Mouse (Mus musculus): ENCODE data around the gene Tyms.
"Not testable (repeated sequence)": the region's sequence is repeated elsewhere in the genome, so short reads cannot be mapped to it uniquely, and the experiment has no call there.

The Tyms gene

GRCm38 (mm10) chr5:30103340-30103739, 29.9 kb upstream of the Tyms start:
- no peak for DNase-seq (ENCODE audit: low read depth, low spot score)

DNA sequence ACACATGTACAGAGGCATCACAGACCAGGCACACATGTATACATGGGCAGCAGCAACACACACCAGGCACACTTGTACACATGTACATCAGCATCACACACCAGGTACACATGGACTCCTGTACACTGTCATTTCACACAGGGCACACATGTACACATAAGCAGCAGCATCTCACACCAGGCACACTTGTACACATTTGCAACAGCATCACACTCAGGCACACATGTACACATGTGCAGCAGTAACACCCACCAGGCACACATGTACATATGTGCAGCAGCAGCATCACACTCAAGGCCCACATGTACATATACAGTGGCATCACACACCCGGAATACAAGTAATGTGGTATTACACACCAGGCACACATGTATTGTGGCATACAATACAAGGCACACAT, 24.8 kb upstream of the Tyms start:
- DNase-seq (ENCODE audit: low read depth, low spot score) = no peak

DNA sequence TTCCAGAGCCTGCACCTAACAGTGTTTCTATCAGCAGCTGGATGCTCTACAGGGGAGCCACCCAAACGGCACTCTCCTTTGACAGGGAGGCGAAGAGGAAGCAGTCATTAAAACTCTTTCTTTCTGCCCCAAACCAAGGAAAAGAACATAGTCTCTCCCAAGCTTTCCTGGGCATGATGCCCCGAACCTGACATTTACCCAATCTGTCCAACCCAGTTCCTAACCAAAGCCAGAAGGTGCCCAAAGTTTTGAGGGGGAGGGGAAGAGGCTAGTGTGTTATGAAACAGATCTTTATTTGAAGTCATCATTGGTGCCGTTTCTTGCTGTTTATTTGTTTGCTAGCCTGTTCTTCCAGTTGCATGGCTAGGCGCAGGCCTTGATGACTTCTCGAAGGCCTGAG, 22.3 kb upstream of the Tyms start:
- no peak for DNase-seq (ENCODE audit: low read depth, low spot score)

GRCm38 (mm10) chr5:30094399-30094798, 21.0 kb upstream of the Tyms start:
- no peak for DNase-seq (ENCODE audit: low read depth, low spot score)

DNA sequence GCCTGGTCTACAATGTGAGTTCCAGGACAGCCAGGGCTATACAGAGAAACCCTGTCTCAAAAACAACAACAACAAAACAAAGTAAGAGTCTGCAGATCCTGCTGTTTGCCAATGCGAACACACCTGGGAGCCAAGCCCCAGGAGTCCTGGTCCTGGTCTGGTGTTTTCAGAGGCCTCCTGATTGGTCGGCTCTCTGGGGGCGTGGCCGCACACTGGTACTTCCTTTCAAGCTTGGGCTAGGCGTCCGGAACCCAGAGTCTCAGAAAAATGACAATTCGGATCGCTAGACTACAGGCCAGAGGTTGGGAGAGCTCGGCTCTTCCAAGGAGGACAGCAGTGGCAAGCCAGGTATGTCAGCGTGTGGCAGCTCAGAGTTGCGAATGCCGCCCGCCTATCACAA, 19.3 kb upstream of the Tyms start:
- no peak for DNase-seq (ENCODE audit: low read depth, low spot score)

DNA sequence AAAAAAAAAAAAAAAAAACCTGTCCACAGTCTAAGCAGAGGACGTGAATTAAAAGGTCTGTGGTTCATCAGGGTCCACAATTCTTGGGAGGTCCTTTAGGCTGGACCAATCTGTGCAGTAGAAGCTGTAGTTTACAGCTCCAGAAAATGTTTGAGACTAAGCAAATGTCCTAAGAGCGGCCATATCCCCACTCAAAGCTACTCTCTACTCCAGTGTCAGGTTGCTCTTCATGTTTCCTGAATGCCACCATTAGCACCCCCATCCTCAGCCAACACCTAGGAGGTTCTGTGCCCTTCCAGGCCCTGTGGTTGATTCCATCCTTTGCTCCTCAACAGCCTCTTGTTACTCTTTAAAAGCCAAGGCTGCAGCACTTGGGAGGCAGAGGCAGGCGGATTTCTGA, 1.0 kb downstream of the Tyms start:
- DNase-seq (ENCODE audit: low read depth, low spot score) = no peak

DNA sequence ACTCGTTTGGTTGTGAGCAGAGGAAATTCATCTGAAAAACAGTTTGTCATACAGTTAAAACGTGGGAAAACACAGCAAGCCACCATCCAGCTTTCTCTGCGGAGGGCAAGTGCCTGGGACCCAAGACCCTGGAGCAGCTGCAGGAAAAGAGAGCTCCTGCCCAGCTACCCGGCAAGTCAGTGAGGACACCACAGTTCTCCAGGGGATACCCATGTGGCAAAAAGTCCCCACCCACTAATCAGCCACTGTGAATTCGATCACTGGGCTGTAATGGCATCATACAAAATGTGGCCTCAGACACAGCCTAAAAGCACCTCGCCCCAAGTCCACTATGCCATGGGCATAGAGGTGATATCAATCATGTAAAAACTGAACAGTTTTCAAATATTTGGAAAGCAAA, 1.7 kb downstream of the Tyms start:
- no peak for DNase-seq (ENCODE audit: low read depth, low spot score)

DNA sequence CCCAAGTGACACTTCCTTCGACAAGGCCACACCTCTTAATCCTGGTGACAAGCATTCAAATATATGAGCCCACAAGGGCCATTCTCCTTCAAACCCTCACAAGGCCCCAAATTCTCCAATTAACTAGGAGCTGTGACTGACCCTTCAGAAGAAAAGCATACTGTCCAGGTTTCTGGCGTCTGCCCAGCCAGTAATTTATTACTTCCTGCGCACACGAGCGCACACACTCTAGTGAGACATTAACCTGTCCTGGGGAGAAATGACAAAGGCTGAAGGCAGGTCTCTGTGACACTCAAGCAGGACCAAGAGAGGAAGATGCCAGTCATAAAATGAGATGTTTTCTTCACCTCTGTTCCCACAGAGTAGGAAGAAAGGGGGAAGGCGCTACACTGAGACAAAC, 5.7 kb downstream of the Tyms start:
- no peak for DNase-seq (ENCODE audit: low read depth, low spot score)

GRCm38 (mm10) chr5:30059607-30060006, 13.8 kb downstream of the Tyms start:
- DNase-seq (ENCODE audit: low read depth, low spot score) = not testable (repeated sequence)

GRCm38 (mm10) chr5:30058216-30058731, 15.1 kb downstream of the Tyms start:
- DNase-seq (ENCODE audit: low read depth, low spot score) = no peak

DNA sequence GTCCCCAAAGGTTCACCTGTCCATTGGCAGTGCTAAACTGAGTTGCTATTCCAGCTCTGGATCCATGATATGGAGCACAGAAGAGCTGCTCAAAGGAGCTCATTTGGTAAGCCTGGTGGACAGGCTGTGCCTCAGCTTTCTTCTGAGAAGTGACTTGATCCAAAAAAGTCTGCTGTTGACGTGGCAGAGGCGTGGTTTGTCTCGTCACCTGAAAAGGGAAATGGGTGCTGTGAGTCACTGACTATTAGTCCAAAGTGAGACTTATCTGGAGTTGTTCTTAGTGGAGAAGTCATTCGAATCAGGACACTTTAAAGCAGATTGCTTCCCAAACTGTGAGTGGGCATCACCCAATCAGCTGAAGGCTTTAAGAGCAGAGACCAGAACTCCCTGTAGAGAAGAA, 33.6 kb downstream of the Tyms start:
- DNase-seq (ENCODE audit: low read depth, low spot score) = not testable (repeated sequence)

DNA sequence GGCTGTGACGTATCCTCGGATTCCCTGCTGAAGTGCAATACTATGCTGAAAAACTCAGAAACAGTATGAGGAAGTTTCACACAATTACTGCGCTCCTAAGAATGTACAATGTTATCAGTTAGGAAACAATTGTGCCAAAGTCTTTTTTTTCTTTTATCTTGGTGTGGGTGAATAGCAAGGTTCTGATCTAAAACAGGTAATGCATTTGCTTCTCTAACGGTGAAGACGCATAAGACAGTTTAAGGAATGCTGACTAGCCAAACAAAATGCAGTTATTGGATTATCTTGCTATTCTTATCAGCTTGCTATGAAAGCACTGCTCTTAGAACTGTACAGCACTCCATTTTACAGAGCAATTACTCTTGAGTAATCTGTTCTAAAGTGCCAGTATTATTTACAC, 34.1 kb downstream of the Tyms start:
- DNase-seq (ENCODE audit: low read depth, low spot score) = not testable (repeated sequence)

- DNase-seq (ENCODE audit: low read depth, low spot score) = not testable (repeated sequence)
Observed at GRCm38 (mm10) chr5:30037111-30037510, 36.3 kb downstream of the Tyms start.

DNA sequence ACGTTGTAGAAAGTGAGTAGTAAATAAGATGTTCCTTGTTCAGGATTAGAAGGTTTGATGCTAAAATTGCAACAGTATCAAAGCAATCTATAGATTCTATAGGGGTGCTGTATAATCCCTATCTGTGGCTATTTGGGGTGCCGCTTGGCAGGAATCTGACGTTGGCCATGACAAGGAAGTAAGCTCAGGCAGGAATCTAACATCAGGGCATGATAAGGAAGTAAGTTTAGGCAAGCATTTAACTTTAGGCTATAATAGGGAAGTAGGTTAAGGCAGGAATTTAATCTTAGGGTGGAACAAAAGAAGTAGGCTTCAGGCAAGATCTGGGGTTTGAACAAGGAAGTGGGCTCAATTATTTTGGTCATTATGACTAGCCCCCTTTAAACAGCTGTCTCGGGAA, 37.6 kb downstream of the Tyms start:
- DNase-seq (ENCODE audit: low read depth, low spot score) = not testable (repeated sequence)

- no peak for DNase-seq (ENCODE audit: low read depth, low spot score)
Observed at GRCm38 (mm10) chr5:30014580-30014979, 58.8 kb downstream of the Tyms start.

DNA sequence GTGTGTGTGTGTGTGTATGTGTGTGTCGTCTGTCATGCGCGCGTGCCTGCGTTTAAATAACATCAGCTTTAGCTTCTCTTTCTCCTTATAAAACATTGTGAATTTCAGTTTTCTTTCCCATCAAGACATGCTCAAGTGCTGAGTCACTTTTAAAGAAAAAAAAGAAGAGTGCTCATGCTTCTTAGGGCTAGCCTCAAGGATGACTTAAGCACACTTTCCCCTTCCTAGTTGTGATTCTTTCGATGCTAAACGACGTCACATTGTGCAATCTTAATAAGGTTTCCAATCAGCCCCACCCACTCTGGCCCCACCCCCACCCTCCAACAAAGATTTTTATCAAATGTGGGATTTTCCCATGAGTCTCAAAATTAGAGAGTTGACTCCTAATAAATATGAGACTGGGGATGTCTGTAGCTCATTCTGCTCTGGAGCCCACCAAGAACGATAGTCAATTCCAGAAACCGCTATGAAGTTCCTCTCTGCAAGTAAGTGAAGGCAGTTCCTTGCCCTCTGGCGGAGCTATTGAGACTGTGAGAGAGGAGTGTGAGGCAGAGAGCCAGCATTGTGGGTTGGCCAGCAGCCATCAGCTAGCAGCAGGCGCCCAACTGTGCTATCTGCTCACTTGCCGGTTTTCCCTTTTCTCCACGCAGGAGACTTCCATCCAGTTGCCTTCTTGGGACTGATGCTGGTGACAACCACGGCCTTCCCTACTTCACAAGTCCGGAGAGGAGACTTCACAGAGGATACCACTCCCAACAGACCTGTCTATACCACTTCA, 60.5 kb downstream of the Tyms start, which contains the start of gene Il6:
Gene Il6, plus strand, starts transcription at position 389 of the 778 bp plus-strand sequence.
- peak; percentile 9 for DNase-seq (ENCODE audit: low read depth, low spot score)
